Mouse (Mus musculus) kidney, postnatal 4 days (tissue): ENCODE results near the gene Rptor.
A peak's percentile ranks its signal among the peaks of the same experiment; 100 is the strongest.

Experiments used
- DNase-seq, 2 experiments: peaks; one replicate each; pipeline ENCODE4 v3.0.0; 2021; ENCODE audit warnings: mixed read lengths in 2 of 2

The Rptor gene

DNA sequence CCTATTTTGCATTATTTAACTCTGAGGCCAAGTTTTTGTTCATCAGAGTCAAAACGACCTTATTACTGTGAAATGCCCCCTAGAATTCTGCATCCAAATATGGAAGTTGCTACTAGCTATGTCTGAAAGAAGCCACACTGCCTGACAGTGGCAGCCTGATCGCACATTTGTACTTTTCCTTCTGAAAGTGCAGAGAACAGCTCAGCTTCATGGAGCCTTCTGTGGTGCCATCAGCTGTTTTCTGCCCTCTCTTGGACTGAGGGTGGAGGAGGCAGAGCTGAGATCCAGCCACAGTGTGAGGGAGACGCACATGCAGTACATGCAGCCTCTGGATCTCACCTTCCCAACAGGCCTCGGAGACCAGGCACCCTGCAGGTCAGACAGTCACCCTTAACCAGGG is 265.9 kb downstream of the Rptor start:
- DNase-seq, result no peak

DNA sequence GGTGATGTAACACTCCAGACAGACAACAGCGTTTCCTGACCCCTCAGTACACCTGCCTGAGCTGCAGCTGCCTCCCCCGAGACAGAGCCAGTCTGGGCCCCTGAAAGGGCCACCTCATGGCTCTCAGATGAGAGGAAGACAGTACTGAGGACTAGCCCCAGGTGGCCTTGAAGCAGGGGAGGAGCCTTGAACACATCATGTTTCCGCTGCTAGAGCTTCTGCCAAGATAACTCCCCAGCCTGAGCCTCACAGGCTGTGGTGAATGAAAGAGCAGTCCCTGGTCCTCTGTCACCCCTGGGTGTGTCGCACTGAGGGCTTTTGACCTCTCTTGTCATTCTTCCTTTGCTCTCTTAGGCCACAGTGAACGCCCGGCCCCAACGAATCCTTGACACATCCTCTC is 268.4 kb downstream of the Rptor start:
- DNase-seq, result no peak

DNA sequence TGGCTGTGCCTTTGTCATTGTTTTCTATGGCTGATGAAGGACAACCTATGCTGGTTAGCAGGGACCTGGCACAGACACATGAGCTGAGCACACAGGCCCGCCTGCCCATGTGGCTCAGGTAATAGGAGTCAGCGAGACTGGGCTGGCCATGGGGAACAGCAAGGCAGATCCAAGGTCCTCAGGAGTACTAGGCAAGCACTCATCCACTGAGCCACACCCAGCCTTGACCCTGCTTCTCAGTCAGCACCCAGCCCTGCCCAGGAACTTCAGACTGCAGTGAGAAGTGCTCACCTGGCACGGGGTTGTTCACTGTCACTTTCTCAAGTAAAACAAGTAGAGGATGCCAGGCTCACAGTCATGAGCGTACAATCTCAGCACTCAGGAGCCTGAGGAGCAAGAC is 270.9 kb downstream of the Rptor start:
- DNase-seq, result no peak

DNA sequence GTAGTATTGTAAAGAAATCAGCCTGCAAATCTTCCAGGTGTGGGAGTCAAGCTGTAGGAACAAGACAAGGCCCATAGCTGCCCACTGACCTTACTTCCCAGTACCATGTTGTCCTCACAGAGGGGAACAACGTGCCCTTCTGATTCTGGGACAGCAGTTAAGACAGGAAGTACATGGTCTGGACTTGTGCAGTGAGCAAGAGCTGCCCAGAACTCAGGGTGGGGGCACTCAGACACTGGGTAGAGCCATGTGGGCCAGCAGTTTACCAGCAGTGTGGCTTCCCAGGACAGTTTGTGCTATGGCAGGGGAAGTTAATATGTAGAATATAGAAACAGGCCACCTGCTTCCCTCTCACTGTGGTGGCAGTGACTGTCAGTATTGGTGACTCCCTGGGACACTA is 272.1 kb downstream of the Rptor start:
- no peak for DNase-seq

DNA sequence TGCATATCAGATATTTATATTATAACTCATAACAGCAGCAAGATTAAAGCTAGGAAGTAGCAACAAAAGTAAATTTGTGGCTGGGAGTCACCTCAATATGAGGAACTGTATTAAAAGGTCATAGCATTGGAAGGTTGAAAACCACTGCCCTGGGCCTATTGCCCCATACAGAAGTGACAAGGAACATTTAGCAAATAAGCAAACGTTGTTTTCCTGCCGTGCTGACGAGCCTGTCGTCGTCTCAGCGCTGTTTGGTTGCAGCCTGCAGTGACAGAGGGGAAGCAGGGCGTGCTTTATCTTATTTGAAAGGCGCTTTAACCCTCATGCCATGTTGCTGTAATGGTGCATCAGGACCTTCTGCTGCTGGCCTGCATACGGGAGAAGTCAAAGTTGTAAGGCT is 273.0 kb downstream of the Rptor start:
- no peak for DNase-seq

DNA sequence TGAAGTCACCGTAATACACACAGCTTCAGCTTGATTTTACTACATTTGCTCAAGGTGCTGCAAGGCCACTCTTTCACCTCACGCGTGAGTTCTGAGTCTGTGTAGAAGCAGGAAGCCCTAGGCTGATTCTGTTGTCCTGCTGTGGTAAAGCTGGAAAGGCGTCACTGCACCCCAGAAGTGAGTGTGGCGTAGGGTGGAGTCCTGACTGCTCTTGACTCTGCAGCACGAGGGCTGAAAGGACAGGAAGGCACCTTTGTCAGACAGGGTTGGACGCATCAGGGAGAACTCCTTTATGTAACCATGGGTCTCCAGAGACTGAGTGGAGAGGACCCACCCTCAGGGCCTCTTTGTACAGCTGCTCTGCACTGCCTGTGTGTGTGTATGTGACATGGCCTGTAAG is 274.4 kb downstream of the Rptor start:
- no peak for DNase-seq

DNA sequence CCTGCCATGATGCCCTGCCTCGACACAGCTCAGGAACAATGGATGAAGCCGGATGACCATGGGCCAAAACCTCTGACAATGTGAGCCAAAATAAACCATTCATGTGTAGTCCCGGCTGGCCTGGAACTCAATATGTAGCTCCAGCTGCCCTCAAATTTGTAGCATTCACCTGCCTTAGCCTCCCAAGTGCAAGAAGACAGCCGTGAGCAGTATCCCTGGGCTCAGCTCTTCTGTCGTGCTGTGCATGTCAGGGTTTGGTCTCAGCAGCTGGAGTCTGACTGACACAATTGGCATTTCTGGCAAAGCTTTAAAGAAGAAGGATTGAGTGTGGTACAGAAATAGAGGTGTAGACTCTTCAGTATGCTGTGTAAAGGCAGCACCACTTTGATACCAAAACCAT is 276.9 kb downstream of the Rptor start:
- DNase-seq, result no peak

DNA sequence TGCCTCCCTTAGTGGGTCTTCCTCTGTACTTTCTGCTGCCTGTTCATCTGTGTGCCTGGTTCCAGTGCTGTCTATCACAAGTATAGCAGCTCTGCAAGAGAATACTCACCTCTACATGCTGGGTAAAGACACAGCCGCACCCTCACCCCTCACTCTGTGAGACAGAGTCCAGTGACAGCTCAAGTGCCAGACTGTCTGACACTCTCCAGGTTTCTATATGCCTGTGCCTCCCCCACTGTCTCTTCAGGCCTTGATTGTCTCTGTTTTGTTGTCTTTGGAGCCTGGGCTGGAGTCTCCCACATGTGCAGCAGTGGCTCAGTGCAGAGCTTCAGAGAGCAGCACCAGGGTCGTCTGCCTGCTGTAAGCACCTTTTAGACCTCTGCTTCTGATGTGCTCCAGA is 280.9 kb downstream of the Rptor start:
- no peak for DNase-seq

DNA sequence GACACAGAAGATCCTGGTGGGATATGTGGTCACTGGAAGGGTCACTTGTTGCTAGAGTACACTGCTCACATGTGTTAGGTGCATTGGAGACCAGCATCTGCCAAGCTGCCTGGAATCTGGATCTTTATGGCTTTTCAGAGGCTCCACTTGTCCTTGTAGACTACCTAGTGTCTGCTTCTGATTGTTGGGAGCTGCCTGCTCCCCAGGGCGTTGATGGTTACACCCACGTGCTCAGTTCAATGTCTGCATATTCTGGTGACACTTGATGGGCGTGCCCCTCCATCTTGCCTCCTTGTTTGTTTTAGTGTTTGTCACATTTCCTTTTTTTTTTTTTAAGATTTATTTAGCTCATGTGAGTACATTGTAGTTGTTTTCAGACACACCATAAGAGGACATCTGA is 287.3 kb downstream of the Rptor start:
- no peak for DNase-seq

DNA sequence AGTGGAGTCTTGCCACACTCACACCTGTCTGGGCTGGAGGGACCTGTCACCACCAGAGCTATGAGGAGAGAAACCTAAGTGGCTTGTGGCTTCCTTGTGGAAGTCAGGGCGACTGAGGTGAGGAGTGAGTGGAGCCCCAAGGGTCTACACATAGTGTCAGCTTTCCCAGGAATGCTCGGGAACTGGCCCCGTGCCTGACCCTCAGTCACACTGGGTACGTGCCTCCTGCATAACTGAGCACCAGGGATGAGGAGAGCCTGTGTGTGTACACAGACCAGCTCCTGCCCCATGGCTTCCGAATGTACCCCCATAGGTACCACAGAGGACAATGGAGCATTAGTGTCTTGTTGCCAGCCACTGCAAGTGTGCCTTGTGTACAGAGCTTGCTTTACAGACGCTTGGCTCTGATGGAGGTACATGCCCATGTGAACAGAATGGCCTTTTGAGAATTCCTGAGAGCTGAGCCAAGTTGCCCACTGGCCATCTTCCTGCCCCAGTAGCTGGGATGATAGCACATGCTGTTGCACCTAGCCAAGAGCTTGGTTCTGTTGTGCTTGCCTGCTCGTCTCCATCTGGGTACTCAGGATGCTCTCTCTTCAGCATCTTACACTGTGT is 289.0 kb downstream of the Rptor start:
- DNase-seq, result no peak

DNA sequence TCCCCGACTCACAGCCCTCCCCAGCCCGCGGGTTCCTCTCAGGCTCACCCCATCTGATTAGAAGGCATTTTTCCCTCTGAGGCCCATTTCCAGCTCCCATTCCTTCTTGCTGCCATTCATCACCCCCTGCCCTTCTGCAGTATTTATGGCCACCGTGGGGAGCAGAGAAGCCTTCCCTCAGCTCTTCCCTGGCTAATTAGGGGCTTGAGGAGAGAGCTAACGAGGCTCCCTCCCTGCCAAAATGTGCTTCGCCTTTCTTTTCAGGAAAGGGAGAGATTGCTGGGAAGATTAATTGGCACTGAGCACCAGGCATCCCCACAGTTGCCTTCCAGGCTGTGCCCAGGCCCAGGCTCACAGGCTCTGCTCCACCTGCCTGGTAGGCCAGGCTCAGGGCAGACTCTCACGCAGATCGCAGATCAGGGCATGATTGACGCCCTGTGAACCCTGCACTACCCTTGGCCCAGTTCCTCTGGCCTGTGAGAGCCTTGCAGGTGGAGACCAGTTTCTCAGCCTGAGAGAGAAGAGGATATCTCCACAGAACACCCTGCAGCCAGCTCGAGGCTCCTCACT is 291.0 kb downstream of the Rptor start:
- no peak for DNase-seq

DNA sequence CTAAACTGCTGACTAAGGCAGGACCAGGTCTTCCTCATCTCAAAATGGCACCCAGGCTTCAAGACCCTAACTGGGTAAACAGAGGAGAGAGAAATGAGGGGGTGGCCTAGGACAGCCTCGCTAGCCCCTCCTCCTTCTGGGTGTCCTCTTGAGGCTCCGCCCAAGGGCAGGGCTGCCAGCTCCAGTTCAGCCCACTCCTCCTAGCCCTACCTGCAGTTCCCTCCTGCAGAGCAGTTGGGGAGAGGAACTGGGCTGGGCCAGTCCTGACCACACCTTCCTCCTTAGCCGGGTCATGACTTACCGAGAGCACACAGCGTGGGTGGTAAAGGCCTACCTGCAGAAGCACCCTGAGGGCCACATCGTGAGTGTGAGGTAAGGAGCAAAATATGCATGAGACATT is 291.9 kb downstream of the Rptor start:
- DNase-seq, result no peak

DNA sequence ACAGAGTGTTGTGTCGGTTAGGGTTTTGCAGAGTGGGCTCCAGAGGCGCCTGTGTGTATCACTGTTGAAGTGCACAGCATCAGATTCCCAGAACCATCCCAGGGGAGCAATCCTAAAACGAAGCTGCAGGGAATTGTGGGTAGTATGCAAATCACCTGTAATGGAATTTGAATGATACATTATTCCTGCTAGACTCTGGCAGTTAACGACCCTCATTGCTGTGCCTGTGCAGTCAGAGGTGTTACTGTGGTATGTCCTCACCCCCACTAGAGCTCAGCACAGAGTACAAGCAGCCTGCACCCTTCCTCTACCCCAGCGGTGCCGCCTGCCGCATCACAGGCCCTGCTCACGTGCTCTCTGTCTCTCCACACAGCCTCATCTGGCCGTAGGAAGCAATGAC is 294.3 kb downstream of the Rptor start:
- DNase-seq, result no peak

DNA sequence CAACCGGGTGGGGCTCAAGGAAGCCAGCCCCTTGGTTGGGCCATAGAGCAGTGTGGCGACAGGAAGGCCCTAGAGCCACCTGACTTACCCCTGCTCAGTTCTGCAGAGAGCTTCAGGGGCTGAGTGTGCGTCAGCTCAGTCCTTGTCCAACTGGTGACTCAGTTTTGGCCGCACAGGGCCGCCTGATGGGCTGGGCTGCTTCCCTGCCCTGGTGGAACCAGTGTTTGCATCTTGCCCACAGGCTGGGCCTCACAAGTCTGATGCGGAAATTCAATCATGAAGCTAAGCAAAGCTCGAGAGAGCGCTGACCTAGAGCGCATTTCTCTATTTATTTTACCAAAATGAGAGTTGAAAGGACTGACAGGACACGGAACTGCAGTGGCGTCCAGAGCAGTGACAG is 296.3 kb downstream of the Rptor start:
- no peak for DNase-seq

DNA sequence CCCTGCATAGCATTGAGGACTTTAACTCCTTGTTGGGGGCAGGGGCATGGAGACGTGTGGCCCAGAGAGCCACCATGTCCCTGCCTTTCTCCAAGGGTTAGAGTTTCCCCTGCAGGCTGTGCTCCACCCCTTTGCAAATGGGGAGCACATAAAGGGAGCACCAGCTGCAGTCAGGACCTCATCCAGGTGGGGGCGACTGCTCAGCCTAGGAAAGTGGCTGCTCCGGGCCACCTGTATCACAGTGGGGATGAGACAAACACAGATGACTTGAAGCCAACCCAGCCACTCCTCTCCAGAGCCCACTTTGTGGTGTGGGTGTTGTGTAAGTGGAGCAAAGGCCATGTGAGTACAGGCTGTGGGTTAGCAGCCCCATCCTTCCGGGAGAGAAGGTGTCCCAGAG is 298.5 kb downstream of the Rptor start:
- DNase-seq, result no peak

DNA sequence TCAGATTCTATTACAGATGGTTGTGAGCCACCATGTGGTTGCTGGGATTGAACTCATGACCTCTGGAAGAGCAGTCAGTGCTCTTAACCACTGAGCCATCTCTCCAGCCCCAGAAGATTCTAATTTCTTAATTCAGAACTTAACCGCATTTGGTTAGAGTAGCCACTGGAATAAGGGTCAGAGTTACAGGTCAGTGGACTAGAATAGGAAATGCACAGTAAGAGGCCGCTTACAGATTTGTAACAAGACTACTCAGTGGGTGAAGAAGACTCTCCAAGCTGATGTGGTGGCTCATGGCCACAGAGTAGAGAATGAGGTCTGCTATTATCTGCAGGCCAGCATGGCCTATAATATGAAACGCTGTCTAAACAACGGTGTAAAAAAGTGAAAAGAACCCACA is 300.2 kb downstream of the Rptor start:
- DNase-seq, result no peak

DNA sequence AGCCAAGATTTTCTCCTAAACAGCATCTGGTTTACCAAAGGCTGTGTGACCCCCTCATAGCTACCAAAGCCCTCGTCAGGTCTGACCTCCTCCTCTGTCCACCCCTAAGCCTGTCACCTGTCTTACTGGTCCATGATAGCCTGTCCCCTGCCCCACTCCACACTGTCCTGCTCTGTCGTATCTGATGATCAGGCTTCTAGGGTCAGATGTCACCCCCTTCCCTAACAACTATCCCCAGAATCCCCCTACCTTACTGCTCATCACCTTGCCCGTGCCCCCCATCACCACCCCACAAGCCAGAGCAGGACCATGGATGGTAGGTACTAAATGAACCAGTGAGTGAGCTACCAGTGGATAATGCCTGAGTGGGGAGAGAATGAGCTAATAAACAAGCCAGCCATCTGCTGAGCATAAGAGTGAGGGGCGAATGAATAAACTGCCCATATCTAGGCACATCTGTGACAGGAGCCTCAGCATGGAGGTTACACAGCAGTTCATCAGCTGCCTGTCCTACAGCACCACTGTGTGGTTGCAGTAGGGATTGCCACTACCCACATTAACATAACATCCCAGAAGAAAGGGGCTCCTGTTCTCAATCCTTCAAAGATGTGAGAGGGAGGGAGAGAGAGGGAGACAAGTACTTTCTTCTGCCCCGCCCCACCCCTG is 302.0 kb downstream of the Rptor start:
- peak; percentile 79 to 83 for DNase-seq

DNA sequence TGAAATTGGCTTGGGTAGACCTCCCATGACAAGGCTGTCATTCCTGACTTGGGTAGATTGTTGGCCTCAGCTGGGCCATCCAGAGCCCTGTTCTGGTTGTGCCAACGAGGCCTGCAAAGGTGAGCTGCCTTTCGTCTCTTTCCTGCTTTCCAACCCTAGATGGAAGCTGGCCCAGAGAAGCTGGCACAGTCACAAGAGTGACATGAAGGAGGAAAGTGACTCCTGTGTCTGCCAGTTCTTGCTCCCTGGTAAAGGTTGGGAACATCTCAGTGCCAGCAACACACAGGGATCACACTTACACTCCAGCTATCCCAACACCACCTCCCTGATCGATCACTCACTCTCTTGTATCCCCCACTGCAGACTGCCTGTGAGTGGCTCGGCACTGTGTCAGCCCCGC is 303.1 kb downstream of the Rptor start:
- DNase-seq, result no peak

DNA sequence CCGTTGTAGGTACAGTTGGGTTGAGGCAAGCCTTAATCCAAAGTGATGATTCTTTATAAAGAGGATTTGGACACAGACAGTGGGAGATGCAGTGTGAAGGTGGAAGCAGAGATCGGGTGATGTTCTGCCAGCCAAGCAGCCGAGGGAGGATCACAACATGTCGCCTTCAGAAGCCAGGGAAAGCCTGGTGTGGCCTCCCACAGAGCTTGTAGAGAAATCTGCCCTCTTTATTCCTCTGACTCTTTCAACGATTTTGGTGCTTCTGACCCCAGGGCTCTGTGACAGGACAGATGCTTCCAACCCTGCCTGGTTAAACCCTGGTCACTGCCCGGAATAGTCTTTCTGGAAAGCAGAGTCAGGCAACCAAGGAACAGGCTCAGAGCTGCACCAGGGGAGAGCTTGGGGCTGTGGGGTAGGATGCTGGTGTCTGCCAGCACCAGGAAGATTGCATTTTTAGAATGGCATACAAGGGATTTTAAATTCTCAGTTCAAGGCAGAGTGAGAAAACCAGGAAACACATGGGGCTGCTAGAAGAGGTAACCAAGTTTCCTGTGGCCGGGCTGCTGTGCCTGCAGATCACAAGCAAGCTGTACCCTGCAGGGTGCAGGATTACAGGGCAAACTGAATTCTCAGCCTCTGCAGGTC is 304.4 kb downstream of the Rptor start:
- no peak for DNase-seq

DNA sequence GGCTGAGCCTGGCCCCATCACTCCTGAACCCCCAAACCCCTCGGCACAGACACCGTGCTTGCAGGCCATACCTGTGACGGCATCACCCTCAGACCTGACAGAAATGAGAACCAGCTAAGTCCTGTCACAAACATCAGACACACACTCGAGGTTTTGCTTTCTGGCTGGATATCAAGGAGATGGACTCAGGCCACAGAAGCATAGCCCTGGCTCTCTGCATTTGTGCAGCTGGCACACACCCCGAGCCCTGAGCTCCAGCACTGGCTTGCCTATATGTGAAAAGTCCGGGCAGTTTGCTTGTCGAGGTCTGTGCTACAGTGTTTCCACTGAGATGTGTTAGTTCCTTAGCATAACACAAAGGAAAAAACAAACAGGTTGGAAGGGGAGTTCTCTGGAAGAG is 305.0 kb downstream of the Rptor start:
- DNase-seq, result no peak

DNA sequence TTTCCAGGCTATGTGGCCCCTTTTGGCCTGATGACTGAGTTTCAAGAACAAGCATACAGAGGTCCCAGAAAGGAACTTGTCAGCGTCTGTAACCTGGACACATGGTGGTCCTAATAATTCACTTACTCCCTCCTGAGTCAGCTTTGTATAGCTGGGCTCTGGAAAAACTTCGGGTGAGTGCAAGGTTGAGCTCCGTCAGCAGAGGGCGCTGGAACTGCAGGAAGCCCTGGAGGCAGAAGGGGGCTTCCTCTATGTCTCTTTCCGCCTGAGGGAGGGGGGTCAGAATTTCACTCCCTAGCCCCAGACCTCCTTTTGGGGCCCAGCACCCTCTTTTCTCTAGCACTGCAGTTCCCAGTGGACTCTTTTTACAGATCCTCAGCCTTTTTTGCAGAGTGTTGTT is 306.7 kb downstream of the Rptor start:
- peak; percentile 88 to 89 for DNase-seq

DNA sequence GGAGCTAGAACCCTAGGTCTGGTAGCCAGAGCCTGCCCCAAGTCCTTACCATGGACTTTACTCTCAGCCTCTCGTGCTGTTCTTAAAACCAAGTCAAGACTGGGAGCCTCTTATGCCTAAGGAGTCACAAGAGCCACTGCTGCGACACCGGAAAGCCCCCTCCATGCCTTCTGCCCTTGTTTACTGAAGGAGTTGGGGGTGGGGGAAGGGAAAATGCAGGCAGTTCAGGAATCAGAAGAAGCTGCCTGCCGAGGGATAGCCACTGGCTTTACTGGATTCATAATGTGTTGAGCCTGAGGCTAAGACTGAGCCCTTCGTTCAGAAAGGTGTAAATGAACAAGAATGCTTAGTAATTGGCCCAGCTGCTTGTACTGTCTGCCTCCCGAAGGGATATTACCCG is 310.1 kb downstream of the Rptor start:
- DNase-seq, result no peak

DNA sequence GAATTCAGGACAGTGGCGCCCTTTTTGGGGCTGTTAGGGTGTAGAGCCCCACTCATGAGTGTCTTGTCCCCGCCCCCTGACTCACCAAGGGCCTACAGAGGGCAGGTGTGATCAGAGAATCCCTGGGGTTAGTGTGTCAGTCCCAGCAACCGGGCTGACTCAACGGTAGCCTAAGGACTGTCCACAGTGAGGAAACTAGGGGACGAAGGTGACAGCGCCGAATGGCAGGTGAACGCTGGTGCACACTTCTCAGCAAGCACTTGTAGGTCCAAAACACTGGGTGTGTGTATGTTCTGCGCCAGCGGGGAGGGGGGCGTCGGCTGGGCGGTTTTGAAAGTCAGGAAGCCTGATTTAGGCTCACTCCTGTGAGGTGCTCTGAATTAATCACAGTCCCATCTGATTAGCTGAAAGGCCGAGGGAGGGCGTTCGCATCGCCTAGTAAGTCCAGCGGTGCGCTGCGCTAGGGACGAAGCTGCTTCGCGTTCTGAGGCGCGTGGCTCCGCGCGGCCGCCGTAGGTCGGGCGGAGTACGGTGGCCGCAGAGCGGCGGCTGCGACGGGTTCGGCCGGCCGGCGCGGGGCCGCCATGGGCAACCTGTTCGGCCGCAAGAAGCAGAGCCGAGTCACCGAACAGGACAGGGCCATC is 310.7 kb downstream of the Rptor start, which contains the start of gene Chmp6:
Gene Chmp6, plus strand, starts transcription at position 151 of the 644 bp plus-strand sequence.
- DNase-seq, result peak; percentile 93 to 96

DNA sequence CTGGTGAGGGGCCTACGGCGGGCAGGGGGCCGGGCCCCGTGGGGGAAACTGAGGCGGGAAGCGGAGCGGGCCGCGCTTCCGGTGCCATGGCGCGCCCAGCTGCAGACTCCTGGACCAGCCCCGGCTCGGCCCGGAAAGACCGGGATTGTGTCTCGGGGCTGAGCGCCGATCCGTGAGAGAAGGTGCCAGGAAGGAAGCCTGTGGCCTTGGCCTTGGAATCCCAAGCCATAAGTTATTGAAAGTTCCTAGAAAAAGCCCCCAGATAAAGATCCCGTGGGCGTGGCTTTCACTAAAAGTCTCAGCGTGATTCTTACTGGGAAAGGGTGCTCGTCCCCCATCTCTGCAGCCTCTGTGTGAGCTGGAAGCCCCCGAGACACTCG is 311.2 kb downstream of the Rptor start:
- no peak for DNase-seq
